Mouse (Mus musculus) heart, embryonic 10.5 days (tissue): ENCODE results near the gene Alkbh8. TPM values are rescaled to one million over a fixed set of nuclear protein-coding genes. Genes with fewer than 3 reads are reported as not detected.
"Not testable (repeated sequence)": the region's sequence is repeated elsewhere in the genome, so short reads cannot be mapped to it uniquely, and the experiment has no call there.

Source experiments
- DNase-seq: peaks from one replicate; pipeline ENCODE4 v3.0.0-alpha.2; 2017; ENCODE audit warnings: low spot score
- H3K27ac ChIP-seq: fragments of 300-500 bp; sonication (generic); 2 replicates; pipeline ENCODE4 v1.5.1; 2016; ENCODE audit warnings: mild to moderate bottlenecking
- H3K27me3 ChIP-seq: fragments of 300-500 bp; sonication (generic); 2 replicates; pipeline ENCODE4 v1.6.1; 2016; ENCODE audit warnings: mild to moderate bottlenecking; ENCODE audit not compliant: poor library complexity, insufficient read depth, severe bottlenecking
- H3K36me3 ChIP-seq: fragments of 300-500 bp; sonication (generic); 2 replicates; pipeline ENCODE4 v1.6.1; 2016; ENCODE audit warnings: mild to moderate bottlenecking, moderate library complexity
- H3K4me1 ChIP-seq: fragments of 300-500 bp; sonication (generic); 2 replicates; pipeline ENCODE4 v1.6.1; 2016; ENCODE audit warnings: mild to moderate bottlenecking
- H3K4me3 ChIP-seq: fragments of 300-500 bp; sonication (generic); 2 replicates; pipeline ENCODE4 v1.5.1; 2016; ENCODE audit warnings: mild to moderate bottlenecking, moderate library complexity
- H3K9me3 ChIP-seq: fragments of 300-500 bp; sonication (generic); 2 replicates; pipeline ENCODE4 v1.6.1; 2016; ENCODE audit warnings: mild to moderate bottlenecking, moderate library complexity
- WGBS: fragments of 180-500 bp; shearing (Covaris S2); methylation state at CpG from one replicate; pipeline ENCODE4 v1.1.7; 2016; 5-methylcytosine and 5-hydroxymethylcytosine counted together
- polyA plus RNA-seq: library from polyadenylated mRNA; unstranded; fragments of >200 nt; fragmentation: Nextera tagmentation; extraction: Ambion mirVana; gene quantifications from 2 replicates; pipeline ENCODE4 v1.2.1, GENCODE M21; 2016

Gene Alkbh8
- polyA plus RNA-seq, 1 experiment from 2014 or later: 22.2 TPM

GRCm38 (mm10) chr9:3403251-3404208 is 68.6 kb downstream of the Alkbh8 start, which contains the start of gene Cwf19l2:
Cwf19l2 (plus strand) TSS chr9:3403592.
- Histone ChIP-seq H3K9me3 (no peaks in the 10 kb centered on the region), H3K4me3 (peak within 1 kb of the TSS; percentile 71), H3K27me3 (no peaks in the 10 kb centered on the region), H3K4me1 (no peaks in the 10 kb centered on the region), H3K27ac (peak within 1 kb of the TSS; percentile 86), H3K36me3 (no peaks in the 10 kb centered on the region)
- under 1% methylated on average over 28 of the region's 28 CpGs for WGBS
- DNase-seq: peak; percentile 92

- H3K36me3 ChIP-seq: no peaks in the 10 kb centered on the region
- no peaks in the 10 kb centered on the region for H3K9me3 ChIP-seq
- WGBS: 3% methylated on average over 13 of the region's 13 CpGs
- H3K4me1 ChIP-seq: no peaks in the 10 kb centered on the region
- H3K27ac ChIP-seq: peak overlapping the region; percentile 86
- no peak for DNase-seq
- H3K27me3 ChIP-seq: no peaks in the 10 kb centered on the region
- peak overlapping the region; percentile 71 for H3K4me3 ChIP-seq
Observed at GRCm38 (mm10) chr9:3404372-3404771, 69.4 kb downstream of the Alkbh8 start.

GRCm38 (mm10) chr9:3439555-3440300 is 104.8 kb downstream of the Alkbh8 start:
- 86% methylated on average over 6 of the region's 6 CpGs for WGBS

More at GRCm38 (mm10) chr9:3439555-3440300, 104.8 kb downstream of the Alkbh8 start:
- not testable (repeated sequence) for H3K4me3 ChIP-seq, H3K27me3 ChIP-seq, H3K9me3 ChIP-seq, H3K36me3 ChIP-seq, DNase-seq, H3K27ac ChIP-seq, H3K4me1 ChIP-seq

Other genes with a start within 250 kb of the Alkbh8 start
- 10.2 and 12.5 TPM in 2 replicates for gene Cwf19l2, start 68.5 kb downstream of the Alkbh8 start, polyA plus RNA-seq
- 1.6 and 1.9 TPM in 2 replicates for gene Gucy1a2, start 197.6 kb downstream of the Alkbh8 start, polyA plus RNA-seq